Mouse (Mus musculus) C2C12 (cell line): Measurements from ENCODE around the gene Izumo1r. TPM values are rescaled to one million over a fixed set of nuclear protein-coding genes. Genes with fewer than 3 reads are reported as not detected.

ENCODE experiments used
- H3K27me3 ChIP-seq: one replicate; pipeline ENCODE4 v1.6.1; 2011; ENCODE audit not compliant: control insufficient read depth, insufficient read depth, insufficient read length
- H3K36me3 ChIP-seq: one replicate; pipeline ENCODE4 v1.6.1; 2011; ENCODE audit not compliant: control insufficient read depth, insufficient read depth
- H3K4me3 ChIP-seq: one replicate; pipeline ENCODE4 v1.5.1; 2011; ENCODE audit warnings: mild to moderate bottlenecking, control low read depth; ENCODE audit not compliant: poor library complexity, insufficient read depth, severe bottlenecking
- H3K79me2 ChIP-seq: one replicate; pipeline ENCODE4 v1.6.1; 2011; ENCODE audit not compliant: control insufficient read depth, insufficient read depth
- H3K79me3 ChIP-seq: one replicate; pipeline ENCODE4 v1.6.1; 2011; ENCODE audit warnings: low read depth, control low read depth
- H3ac ChIP-seq: one replicate; pipeline ENCODE3; 2011; ENCODE audit warnings: low read depth; ENCODE audit not compliant: control insufficient read depth, insufficient read length
- CEBPB ChIP-seq: IDR thresholded peaks from one replicate; pipeline ENCODE4 v1.6.1; 2011; ENCODE audit warnings: low read depth, mild to moderate bottlenecking, control low read depth, moderate library complexity
- CTCF ChIP-seq: IDR thresholded peaks from one replicate; pipeline ENCODE4 v1.5.1; 2011; ENCODE audit not compliant: control insufficient read depth, insufficient read depth, insufficient read length
- FOSL1 ChIP-seq: IDR thresholded peaks from one replicate; pipeline ENCODE4 v1.8.0; 2011; ENCODE audit warnings: mild to moderate bottlenecking, low read length; ENCODE audit not compliant: poor library complexity, insufficient read depth, severe bottlenecking
- MAX ChIP-seq: IDR thresholded peaks from one replicate; pipeline ENCODE4 v1.6.1; 2011; ENCODE audit warnings: mild to moderate bottlenecking, control low read depth
- MYOD1 ChIP-seq: IDR thresholded peaks from one replicate; pipeline ENCODE4 v1.6.1; 2011; ENCODE audit warnings: low read depth; ENCODE audit not compliant: control insufficient read depth, insufficient read length
- MYOG ChIP-seq: IDR thresholded peaks from one replicate; pipeline ENCODE4 v1.6.1; 2011; ENCODE audit not compliant: control insufficient read depth, insufficient read length; ENCODE audit errors: extremely low read depth
- USF1 ChIP-seq: IDR thresholded peaks from one replicate; pipeline ENCODE4 v1.6.1; 2011; ENCODE audit warnings: low read depth, mild to moderate bottlenecking, control low read depth, moderate library complexity
- polyA plus RNA-seq: library from polyadenylated mRNA; unstranded; fragments of >200 nt; fragmentation: generic; extraction: Trizol; gene quantifications from one replicate; pipeline ENCODE4 v1.2.1, GENCODE M21; 2012; ENCODE audit warnings: missing spikeins

Izumo1r gene
- polyA plus RNA-seq, 1 experiment = not detected

DNA sequence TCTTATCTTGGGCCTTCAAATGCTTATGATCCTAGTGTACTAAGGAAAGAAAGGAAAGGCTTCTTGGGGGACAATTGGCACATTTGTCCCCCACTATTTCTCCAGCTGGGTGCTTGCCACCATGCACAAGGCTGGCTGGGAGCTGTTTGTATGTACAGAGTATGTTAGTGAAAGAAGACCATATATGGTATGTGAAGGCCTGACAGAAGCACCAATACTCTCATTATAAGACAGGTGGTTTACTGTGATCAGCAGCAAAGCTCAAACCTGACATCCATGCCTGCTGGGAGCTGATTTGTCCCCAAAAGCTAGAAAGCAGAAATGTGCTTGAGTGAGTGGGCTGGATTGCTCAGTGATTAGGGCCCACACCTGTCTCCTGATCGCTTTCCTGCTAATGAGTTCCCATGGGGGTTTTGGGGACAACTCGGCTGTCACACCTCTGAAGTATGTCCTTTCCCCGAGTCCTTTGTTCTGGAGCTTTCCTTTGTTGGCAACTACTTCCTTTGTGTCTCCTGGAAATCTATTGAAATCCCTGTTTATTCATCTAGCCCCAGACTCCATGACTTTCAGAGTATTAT lies 38.5 kb upstream of the Izumo1r start:
- Histone ChIP-seq H3K4me3 (no peak overlapping the region), H3K79me2 (no peaks in the 10 kb centered on the region), H3K27me3 (no peaks in the 10 kb centered on the region), H3ac (no peak overlapping the region), H3K79me3 (no peaks in the 10 kb centered on the region), H3K36me3 (no peaks in the 10 kb centered on the region)
- TF ChIP-seq MYOD1 (no peak), FOSL1 (no peak), USF1 (no peak), CEBPB (no peak), MYOG (no peak), MAX (no peak), CTCF (no peak)

DNA sequence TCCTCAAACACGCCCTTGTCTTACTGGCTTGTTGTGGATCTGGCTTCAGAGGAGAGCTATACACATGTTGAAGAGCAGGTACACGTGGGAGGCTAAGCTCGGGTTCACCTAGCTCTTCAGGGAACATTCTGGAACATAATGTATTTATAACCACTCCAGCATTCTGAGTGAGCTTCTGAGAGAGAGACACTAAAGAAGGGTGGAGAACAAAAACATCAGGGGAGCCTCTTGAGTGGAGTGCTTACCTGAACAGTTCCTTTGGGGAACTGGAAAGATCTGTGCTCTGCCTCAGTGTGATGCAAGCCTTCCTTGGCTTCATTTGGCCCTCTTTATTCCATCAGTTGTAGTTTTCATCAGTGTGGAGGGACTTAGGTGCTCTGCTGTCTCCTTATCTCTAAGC lies 35.9 kb upstream of the Izumo1r start:
- no peaks in the 10 kb centered on the region for H3K36me3 ChIP-seq
- H3K79me3 ChIP-seq = no peaks in the 10 kb centered on the region
- H3ac ChIP-seq = no peak overlapping the region
- no peaks in the 10 kb centered on the region for H3K79me2 ChIP-seq
- no peak overlapping the region for H3K4me3 ChIP-seq
- H3K27me3 ChIP-seq = no peaks in the 10 kb centered on the region
- TF ChIP-seq FOSL1 = no peak
- TF ChIP-seq MYOG = no peak
- TF ChIP-seq CTCF = no peak
- TF ChIP-seq MAX = no peak
- no peak for TF ChIP-seq CEBPB
- TF ChIP-seq USF1 = no peak
- TF ChIP-seq MYOD1 = no peak

DNA sequence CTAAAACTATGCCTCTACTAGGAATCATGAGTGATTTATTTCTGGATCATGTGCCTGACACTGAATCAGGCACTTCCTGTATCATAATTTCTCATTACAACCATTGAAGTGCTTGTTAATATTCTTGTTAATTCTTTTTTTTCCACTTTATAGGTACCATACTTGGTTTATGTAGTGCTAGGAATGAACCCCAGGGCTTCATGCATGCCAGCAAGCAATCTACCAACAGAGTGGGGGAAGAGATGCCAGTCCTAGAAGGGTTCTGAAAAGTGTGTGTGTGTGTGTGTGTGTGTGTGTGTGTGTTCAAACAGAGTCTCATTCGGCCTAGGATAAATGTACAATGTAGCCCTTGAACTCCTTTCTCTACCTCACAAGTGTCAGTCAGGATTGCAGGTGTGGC lies 33.6 kb upstream of the Izumo1r start:
- TF ChIP-seq MYOG = no peak
- no peak for TF ChIP-seq CEBPB
- TF ChIP-seq CTCF = no peak
- TF ChIP-seq MYOD1 = no peak
- TF ChIP-seq USF1 = no peak
- no peak for TF ChIP-seq MAX
- TF ChIP-seq FOSL1 = no peak
- no peaks in the 10 kb centered on the region for H3K27me3 ChIP-seq
- H3K4me3 ChIP-seq = no peak overlapping the region
- H3K36me3 ChIP-seq = no peaks in the 10 kb centered on the region
- no peaks in the 10 kb centered on the region for H3K79me3 ChIP-seq
- H3ac ChIP-seq = no peak overlapping the region
- no peaks in the 10 kb centered on the region for H3K79me2 ChIP-seq

DNA sequence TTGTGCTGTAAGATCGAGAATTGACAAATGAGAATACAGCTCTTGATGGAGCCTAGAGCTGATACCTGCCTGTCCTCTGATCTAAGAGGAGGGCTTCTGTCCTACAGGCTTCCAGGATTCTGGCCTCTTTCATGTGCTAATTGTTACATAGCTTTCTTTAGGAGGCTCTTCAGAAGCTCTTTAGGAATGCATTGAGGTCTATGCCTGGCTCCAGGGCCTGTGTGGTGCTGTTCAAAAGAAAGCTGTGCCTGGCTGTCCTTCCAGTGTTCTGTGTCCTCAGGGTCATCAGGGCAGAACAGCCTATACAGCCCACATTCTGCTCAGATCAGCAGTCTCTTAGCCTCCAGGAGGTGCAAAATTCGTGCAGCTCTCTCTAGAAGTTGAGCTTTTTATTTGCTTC lies 31.1 kb upstream of the Izumo1r start:
- no peaks in the 10 kb centered on the region for H3K79me3 ChIP-seq
- H3ac ChIP-seq = no peak overlapping the region
- H3K4me3 ChIP-seq = no peak overlapping the region
- no peaks in the 10 kb centered on the region for H3K36me3 ChIP-seq
- no peaks in the 10 kb centered on the region for H3K27me3 ChIP-seq
- H3K79me2 ChIP-seq = no peaks in the 10 kb centered on the region
- TF ChIP-seq CTCF (no peak), CEBPB (no peak), USF1 (no peak), MAX (no peak), MYOD1 (no peak), FOSL1 (no peak), MYOG (no peak)

DNA sequence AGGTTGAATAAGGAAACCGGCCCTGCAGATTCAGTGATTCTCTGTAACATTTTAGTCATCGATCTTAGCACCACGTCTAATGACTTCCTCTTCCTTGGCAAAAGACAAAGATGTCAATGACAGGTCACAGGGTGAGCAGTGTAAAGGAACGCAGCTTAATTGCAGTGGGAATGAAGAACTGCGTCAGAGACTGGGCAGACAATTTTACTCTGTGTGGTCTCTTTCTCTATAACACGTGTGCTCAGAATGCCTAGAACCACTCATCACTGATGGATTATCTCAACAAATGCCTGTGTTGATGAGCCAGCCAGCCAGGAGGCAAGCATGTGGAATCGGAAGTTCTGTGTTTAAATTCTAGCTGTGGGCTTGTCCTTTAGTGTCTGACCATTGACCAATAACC lies 28.2 kb upstream of the Izumo1r start:
- H3K79me3 ChIP-seq = no peaks in the 10 kb centered on the region
- no peak overlapping the region for H3K4me3 ChIP-seq
- no peaks in the 10 kb centered on the region for H3K36me3 ChIP-seq
- TF ChIP-seq MAX (no peak), USF1 (no peak), CTCF (no peak), MYOG (no peak), MYOD1 (no peak), FOSL1 (no peak), CEBPB (no peak)
- no peak overlapping the region for H3ac ChIP-seq
- H3K79me2 ChIP-seq = no peaks in the 10 kb centered on the region
- H3K27me3 ChIP-seq = no peaks in the 10 kb centered on the region

DNA sequence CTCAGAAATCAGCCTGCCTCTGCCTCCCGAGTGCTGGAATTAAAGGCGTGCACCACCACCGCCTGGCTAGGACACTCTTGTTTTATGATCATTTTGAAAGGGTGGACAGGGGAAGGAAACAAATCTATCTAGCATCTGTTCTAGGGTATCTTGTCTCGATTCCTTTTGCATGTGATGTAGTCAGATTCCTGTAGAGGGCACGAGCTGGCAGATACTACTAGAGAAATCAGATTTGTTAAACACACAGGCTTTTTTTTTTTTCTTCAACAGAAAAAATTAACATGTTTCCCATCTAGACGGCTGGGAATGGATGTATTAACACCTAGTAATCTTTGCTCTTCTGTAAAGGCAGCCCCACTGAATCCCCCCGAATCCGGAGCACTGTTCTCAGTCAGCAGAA lies 27.5 kb upstream of the Izumo1r start:
- TF ChIP-seq MYOD1 = no peak
- Histone ChIP-seq H3K36me3 (no peaks in the 10 kb centered on the region), H3K4me3 (no peak overlapping the region), H3K79me3 (no peaks in the 10 kb centered on the region), H3K27me3 (no peaks in the 10 kb centered on the region), H3ac (no peak overlapping the region), H3K79me2 (no peaks in the 10 kb centered on the region)
